Mouse (Mus musculus) forebrain, embryonic 14.5 days (tissue): ENCODE data around the gene Polr3b. TPM values are rescaled to one million over a fixed set of nuclear protein-coding genes. Genes with fewer than 3 reads are reported as not detected.

ENCODE experiments used
- ATAC-seq: fragments of 200-750 bp; cut with Nextera tagmentation; 2 replicates; pipeline ENCODE4 v1.8.0; 2017; ENCODE audit warnings: mild to moderate bottlenecking, moderate library complexity
- DNase-seq: peaks from one replicate; pipeline ENCODE4 v3.0.0-alpha.2; 2015; ENCODE audit warnings: low spot score
- H3K27ac ChIP-seq: fragments of 300-500 bp; sonication (generic); 2 replicates; pipeline ENCODE4 v1.5.1; 2014; ENCODE audit warnings: low read depth, mild to moderate bottlenecking, control low read depth, low read length, moderate library complexity
- H3K27me3 ChIP-seq: fragments of 300-500 bp; sonication (generic); replicated peaks from 2 replicates; pipeline ENCODE4 v1.6.1; 2014; ENCODE audit warnings: low read length, control low read depth, mixed read lengths; ENCODE audit not compliant: control insufficient read depth, insufficient read depth
- H3K36me3 ChIP-seq: fragments of 300-500 bp; sonication (generic); 2 replicates; pipeline ENCODE4 v1.6.1; 2014; ENCODE audit warnings: low read length, control low read depth; ENCODE audit not compliant: control insufficient read depth, insufficient read depth
- H3K4me1 ChIP-seq: fragments of 300-500 bp; sonication (generic); 2 replicates; pipeline ENCODE4 v1.6.1; 2014; ENCODE audit warnings: antibody characterized with exemption, low read length, control low read depth; ENCODE audit not compliant: control insufficient read depth, insufficient read depth
- H3K4me2 ChIP-seq: fragments of 300-500 bp; sonication (generic); 2 replicates; pipeline ENCODE4 v1.6.1; 2014; ENCODE audit warnings: mild to moderate bottlenecking, control low read depth, low read length
- H3K4me3 ChIP-seq: fragments of 300-500 bp; sonication (generic); 2 replicates; pipeline ENCODE4 v1.5.1; 2014; ENCODE audit warnings: low read depth, low read length, control low read depth
- H3K9ac ChIP-seq: fragments of 300-500 bp; sonication (generic); 2 replicates; pipeline ENCODE4 v1.6.1; 2014; ENCODE audit warnings: mild to moderate bottlenecking, low read length, control low read depth, moderate library complexity
- H3K9me3 ChIP-seq: fragments of 300-500 bp; sonication (generic); replicated peaks from 2 replicates; pipeline ENCODE4 v1.6.1; 2016; ENCODE audit warnings: low read length, control low read depth, mixed read lengths; ENCODE audit not compliant: control insufficient read depth
- whole genome bisulfite sequencing: fragments of 180-500 bp; shearing (Covaris S2); extraction: QIAGEN DNeasy Blood & Tissue Kit; methylation state at CpG from one replicate; pipeline ENCODE4 v1.1.7; 2014; 5-methylcytosine and 5-hydroxymethylcytosine counted together
- polyA plus RNA-seq: library from polyadenylated mRNA; unstranded; fragments of >200 nt; fragmentation: Nextera tagmentation; extraction: Ambion mirVana; gene quantifications from 2 replicates; pipeline ENCODE4 v1.2.1, GENCODE M21; 2014

Polr3b gene
- polyA plus RNA-seq, 1 experiment from 2014 or later: 12.6 TPM

- 82% methylated on average over 8 of the region's 8 CpGs for WGBS
- Histone ChIP-seq H3K27ac (no peak overlapping the region), H3K27me3 (no peaks in the 10 kb centered on the region), H3K4me1 (peaks cover 5% of the 10 kb centered on the region; the same call in 1 of the 2 replicates), H3K4me3 (no peak overlapping the region), H3K9ac (no peak overlapping the region), H3K9me3 (no peaks in the 10 kb centered on the region), H3K4me2 (no peak overlapping the region), H3K36me3 (no peaks in the 10 kb centered on the region)
- DNase-seq (no peak), ATAC-seq (no peak)
Measured at GRCm38 (mm10) chr10:84581191-84581590, 40.9 kb upstream of the Polr3b start.

GRCm38 (mm10) chr10:84582236-84582635, 39.9 kb upstream of the Polr3b start:
- Histone ChIP-seq H3K4me3 (no peak overlapping the region), H3K4me2 (no peak overlapping the region), H3K9me3 (no peaks in the 10 kb centered on the region), H3K27ac (no peak overlapping the region), H3K9ac (no peak overlapping the region), H3K27me3 (no peaks in the 10 kb centered on the region), H3K4me1 (peaks cover 5% of the 10 kb centered on the region; the same call in 1 of the 2 replicates), H3K36me3 (no peaks in the 10 kb centered on the region)
- no peak for DNase-seq
- 78% methylated on average over 7 of the region's 7 CpGs for WGBS
- no peak for ATAC-seq

- Histone ChIP-seq H3K27me3 (no peaks in the 10 kb centered on the region), H3K4me2 (no peak overlapping the region), H3K36me3 (no peaks in the 10 kb centered on the region), H3K9me3 (no peaks in the 10 kb centered on the region), H3K9ac (no peak overlapping the region), H3K4me1 (no peaks in the 10 kb centered on the region), H3K4me3 (no peak overlapping the region), H3K27ac (no peak overlapping the region)
- DNase-seq: no peak
- ATAC-seq: no peak
- 79% methylated on average over 11 of the region's 11 CpGs for WGBS
Measured at GRCm38 (mm10) chr10:84584451-84585293, 37.4 kb upstream of the Polr3b start.

GRCm38 (mm10) chr10:84585294-84585650, 36.8 kb upstream of the Polr3b start:
- no peak for DNase-seq
- Histone ChIP-seq H3K9ac (no peak overlapping the region), H3K27me3 (no peaks in the 10 kb centered on the region), H3K4me2 (no peak overlapping the region), H3K4me3 (no peak overlapping the region), H3K27ac (no peak overlapping the region), H3K36me3 (0 out of 2 replicates have a peak, but pooled peaks cover 5% of the 10 kb centered on the region), H3K4me1 (no peaks in the 10 kb centered on the region), H3K9me3 (no peaks in the 10 kb centered on the region)
- no peak for ATAC-seq
- WGBS: 88% methylated on average over 2 of the region's 2 CpGs

GRCm38 (mm10) chr10:84590956-84591355, 31.1 kb upstream of the Polr3b start:
- Histone ChIP-seq H3K4me1 (no peaks in the 10 kb centered on the region), H3K4me2 (no peak overlapping the region), H3K27ac (no peak overlapping the region), H3K36me3 (peaks cover 6% of the 10 kb centered on the region; the same call in 1 of the 2 replicates), H3K4me3 (no peak overlapping the region), H3K9me3 (no peaks in the 10 kb centered on the region), H3K27me3 (no peaks in the 10 kb centered on the region), H3K9ac (no peak overlapping the region)
- DNase-seq: no peak
- no peak for ATAC-seq
- 85% methylated on average over 14 of the region's 14 CpGs for WGBS

- no peak overlapping the region for H3K4me2 ChIP-seq
- H3K27ac ChIP-seq: no peak overlapping the region
- no peak overlapping the region for H3K4me3 ChIP-seq
- no peak overlapping the region for H3K9ac ChIP-seq
- 92% methylated on average over 2 of the region's 2 CpGs for WGBS
- H3K27me3 ChIP-seq: no peaks in the 10 kb centered on the region
- DNase-seq (no peak), ATAC-seq (no peak)
- H3K9me3 ChIP-seq: no peaks in the 10 kb centered on the region
- H3K4me1 ChIP-seq: no peaks in the 10 kb centered on the region
- peaks cover 6% of the 10 kb centered on the region; the same call in 1 of the 2 replicates for H3K36me3 ChIP-seq
Measured at GRCm38 (mm10) chr10:84591640-84592148, 30.4 kb upstream of the Polr3b start.

GRCm38 (mm10) chr10:84592745-84593144, 29.3 kb upstream of the Polr3b start:
- H3K4me1 ChIP-seq: no peaks in the 10 kb centered on the region
- H3K4me3 ChIP-seq: no peak overlapping the region
- DNase-seq (no peak), ATAC-seq (no peak)
- peaks cover 6% of the 10 kb centered on the region; the same call in 1 of the 2 replicates for H3K36me3 ChIP-seq
- no peak overlapping the region for H3K27ac ChIP-seq
- no peaks in the 10 kb centered on the region for H3K9me3 ChIP-seq
- no peak overlapping the region for H3K9ac ChIP-seq
- no peaks in the 10 kb centered on the region for H3K27me3 ChIP-seq
- no peak overlapping the region for H3K4me2 ChIP-seq
- WGBS: 39% methylated on average over 3 of the region's 3 CpGs

GRCm38 (mm10) chr10:84597127-84597785, 24.8 kb upstream of the Polr3b start:
- DNase-seq (no peak), ATAC-seq (no peak)
- Histone ChIP-seq H3K9me3 (no peaks in the 10 kb centered on the region), H3K4me1 (no peaks in the 10 kb centered on the region), H3K27me3 (no peaks in the 10 kb centered on the region), H3K4me3 (no peak overlapping the region), H3K36me3 (no peaks in the 10 kb centered on the region), H3K9ac (no peak overlapping the region), H3K4me2 (no peak overlapping the region), H3K27ac (no peak overlapping the region)
- 71% methylated on average over 3 of the region's 3 CpGs for WGBS

- WGBS: 55% methylated on average over 1 of the region's 1 CpGs
- no peak overlapping the region for H3K4me2 ChIP-seq
- H3K27ac ChIP-seq: no peak overlapping the region
- H3K36me3 ChIP-seq: no peaks in the 10 kb centered on the region
- no peaks in the 10 kb centered on the region for H3K27me3 ChIP-seq
- no peak overlapping the region for H3K9ac ChIP-seq
- ATAC-seq (no peak), DNase-seq (no peak)
- H3K9me3 ChIP-seq: no peaks in the 10 kb centered on the region
- H3K4me3 ChIP-seq: no peak overlapping the region
- no peaks in the 10 kb centered on the region for H3K4me1 ChIP-seq
Measured at GRCm38 (mm10) chr10:84598172-84598571, 23.9 kb upstream of the Polr3b start.
